Mouse (Mus musculus): ENCODE data around the gene Stk32b. TPM values are rescaled to one million over a fixed set of nuclear protein-coding genes. Genes with fewer than 3 reads are reported as not detected.

Gene Stk32b
- polyA plus RNA-seq, 1 experiment from 2014 or later, result 3.8 TPM

GRCm38 (mm10) chr5:37554231-37554630 lies 162.7 kb downstream of the Stk32b start:
- no peaks in the 10 kb centered on the region for H3K9me3 ChIP-seq (ENCODE audit: low read length)
- no peak overlapping the region for H3K4me3 ChIP-seq (ENCODE audit: low read length)
- no peaks in the 10 kb centered on the region for H3K27me3 ChIP-seq (ENCODE audit: insufficient read depth, low read length)
- H3K27ac ChIP-seq (ENCODE audit: low read length), result no peak overlapping the region
- H3K4me2 ChIP-seq (replicated peaks; ENCODE audit: low read depth, low read length), result no peak overlapping the region
- no peaks in the 10 kb centered on the region for H3K4me1 ChIP-seq (ENCODE audit: insufficient read depth, low read length)
- H3K9ac ChIP-seq (replicated peaks; ENCODE audit: low read length), result no peak overlapping the region
- no peak for ATAC-seq (ENCODE audit: low FRiP score, low TSS enrichment)
- WGBS, result 87% methylated on average over 4 of the region's 4 CpGs
- no peaks in the 10 kb centered on the region for H3K36me3 ChIP-seq (ENCODE audit: insufficient read depth, low read length)

- Histone ChIP-seq H3K4me2 (replicated peaks; ENCODE audit: low read depth, low read length) (no peak overlapping the region), H3K27me3 (ENCODE audit: insufficient read depth, low read length) (no peaks in the 10 kb centered on the region), H3K9ac (replicated peaks; ENCODE audit: low read length) (no peak overlapping the region), H3K9me3 (ENCODE audit: low read length) (no peaks in the 10 kb centered on the region), H3K27ac (ENCODE audit: low read length) (no peak overlapping the region), H3K4me1 (ENCODE audit: insufficient read depth, low read length) (no peaks in the 10 kb centered on the region), H3K36me3 (ENCODE audit: insufficient read depth, low read length) (no peaks in the 10 kb centered on the region), H3K4me3 (ENCODE audit: low read length) (no peak overlapping the region)
- WGBS, result 77% methylated on average over 5 of the region's 5 CpGs
- no peak for ATAC-seq (ENCODE audit: low FRiP score, low TSS enrichment)
Measured at GRCm38 (mm10) chr5:37551649-37552048, 165.3 kb downstream of the Stk32b start.

GRCm38 (mm10) chr5:37535726-37536293 lies 181.2 kb downstream of the Stk32b start:
- Histone ChIP-seq H3K27me3 (ENCODE audit: insufficient read depth, low read length) (no peaks in the 10 kb centered on the region), H3K4me2 (replicated peaks; ENCODE audit: low read depth, low read length) (no peak overlapping the region), H3K4me3 (ENCODE audit: low read length) (no peak overlapping the region), H3K36me3 (ENCODE audit: insufficient read depth, low read length) (no peaks in the 10 kb centered on the region), H3K9ac (replicated peaks; ENCODE audit: low read length) (no peak overlapping the region), H3K9me3 (ENCODE audit: low read length) (no peaks in the 10 kb centered on the region), H3K4me1 (ENCODE audit: insufficient read depth, low read length) (no peaks in the 10 kb centered on the region), H3K27ac (ENCODE audit: low read length) (no peak overlapping the region)
- 91% methylated on average over 4 of the region's 4 CpGs for WGBS
- ATAC-seq (ENCODE audit: low FRiP score, low TSS enrichment), result no peak

- H3K36me3 ChIP-seq (ENCODE audit: insufficient read depth, low read length), result no peaks in the 10 kb centered on the region
- H3K9ac ChIP-seq (replicated peaks; ENCODE audit: low read length), result no peak overlapping the region
- H3K4me1 ChIP-seq (ENCODE audit: insufficient read depth, low read length), result no peaks in the 10 kb centered on the region
- no peaks in the 10 kb centered on the region for H3K27me3 ChIP-seq (ENCODE audit: insufficient read depth, low read length)
- 81% methylated on average over 5 of the region's 5 CpGs for WGBS
- no peaks in the 10 kb centered on the region for H3K9me3 ChIP-seq (ENCODE audit: low read length)
- no peak overlapping the region for H3K27ac ChIP-seq (ENCODE audit: low read length)
- H3K4me2 ChIP-seq (replicated peaks; ENCODE audit: low read depth, low read length), result no peak overlapping the region
- no peak for ATAC-seq (ENCODE audit: low FRiP score, low TSS enrichment)
- no peak overlapping the region for H3K4me3 ChIP-seq (ENCODE audit: low read length)
Measured at GRCm38 (mm10) chr5:37535227-37535626, 181.7 kb downstream of the Stk32b start.

GRCm38 (mm10) chr5:37525363-37525762 lies 191.6 kb downstream of the Stk32b start:
- no peak overlapping the region for H3K4me2 ChIP-seq (replicated peaks; ENCODE audit: low read depth, low read length)
- no peaks in the 10 kb centered on the region for H3K4me1 ChIP-seq (ENCODE audit: insufficient read depth, low read length)
- H3K4me3 ChIP-seq (ENCODE audit: low read length), result no peak overlapping the region
- H3K9ac ChIP-seq (replicated peaks; ENCODE audit: low read length), result no peak overlapping the region
- no peak for ATAC-seq (ENCODE audit: low FRiP score, low TSS enrichment)
- H3K27me3 ChIP-seq (ENCODE audit: insufficient read depth, low read length), result no peaks in the 10 kb centered on the region
- no peak overlapping the region for H3K27ac ChIP-seq (ENCODE audit: low read length)
- no peaks in the 10 kb centered on the region for H3K36me3 ChIP-seq (ENCODE audit: insufficient read depth, low read length)
- no peaks in the 10 kb centered on the region for H3K9me3 ChIP-seq (ENCODE audit: low read length)
- 41% methylated on average over 5 of the region's 5 CpGs for WGBS

- no peak for ATAC-seq (ENCODE audit: low FRiP score, low TSS enrichment)
- H3K27me3 ChIP-seq (ENCODE audit: insufficient read depth, low read length), result no peaks in the 10 kb centered on the region
- H3K9me3 ChIP-seq (ENCODE audit: low read length), result 0 out of 2 replicates have a peak, but pooled peaks cover 3% of the 10 kb centered on the region
- H3K4me2 ChIP-seq (replicated peaks; ENCODE audit: low read depth, low read length), result no peak overlapping the region
- H3K27ac ChIP-seq (ENCODE audit: low read length), result no peak overlapping the region
- H3K4me1 ChIP-seq (ENCODE audit: insufficient read depth, low read length), result no peaks in the 10 kb centered on the region
- no peak overlapping the region for H3K4me3 ChIP-seq (ENCODE audit: low read length)
- no peaks in the 10 kb centered on the region for H3K36me3 ChIP-seq (ENCODE audit: insufficient read depth, low read length)
- WGBS, result 67% methylated on average over 3 of the region's 3 CpGs
- no peak overlapping the region for H3K9ac ChIP-seq (replicated peaks; ENCODE audit: low read length)
Measured at GRCm38 (mm10) chr5:37520441-37520840, 196.5 kb downstream of the Stk32b start.

GRCm38 (mm10) chr5:37512479-37512878 lies 204.5 kb downstream of the Stk32b start:
- H3K9ac ChIP-seq (replicated peaks; ENCODE audit: low read length), result no peak overlapping the region
- H3K4me2 ChIP-seq (replicated peaks; ENCODE audit: low read depth, low read length), result no peak overlapping the region
- no peak overlapping the region for H3K4me3 ChIP-seq (ENCODE audit: low read length)
- no peak for ATAC-seq (ENCODE audit: low FRiP score, low TSS enrichment)
- H3K27me3 ChIP-seq (ENCODE audit: insufficient read depth, low read length), result no peaks in the 10 kb centered on the region
- H3K9me3 ChIP-seq (ENCODE audit: low read length), result 0 out of 2 replicates have a peak, but pooled peaks cover 3% of the 10 kb centered on the region
- H3K36me3 ChIP-seq (ENCODE audit: insufficient read depth, low read length), result no peaks in the 10 kb centered on the region
- no peak overlapping the region for H3K27ac ChIP-seq (ENCODE audit: low read length)
- 30% methylated on average over 2 of the region's 2 CpGs for WGBS
- H3K4me1 ChIP-seq (ENCODE audit: insufficient read depth, low read length), result no peaks in the 10 kb centered on the region

GRCm38 (mm10) chr5:37506880-37507519 lies 210.0 kb downstream of the Stk32b start:
- ATAC-seq (ENCODE audit: low FRiP score, low TSS enrichment), result no peak

GRCm38 (mm10) chr5:37494984-37495476 lies 221.9 kb downstream of the Stk32b start:
- Histone ChIP-seq H3K9me3 (ENCODE audit: low read length) (no peaks in the 10 kb centered on the region), H3K4me2 (replicated peaks; ENCODE audit: low read depth, low read length) (no peak overlapping the region), H3K4me3 (ENCODE audit: low read length) (no peak overlapping the region), H3K36me3 (ENCODE audit: insufficient read depth, low read length) (no peaks in the 10 kb centered on the region), H3K27ac (ENCODE audit: low read length) (no peak overlapping the region), H3K27me3 (ENCODE audit: insufficient read depth, low read length) (no peaks in the 10 kb centered on the region), H3K4me1 (ENCODE audit: insufficient read depth, low read length) (no peaks in the 10 kb centered on the region), H3K9ac (replicated peaks; ENCODE audit: low read length) (no peak overlapping the region)
- 82% methylated on average over 3 of the region's 3 CpGs for WGBS
- ATAC-seq (ENCODE audit: low FRiP score, low TSS enrichment), result no peak

More at GRCm38 (mm10) chr5:37506880-37507519, 210.0 kb downstream of the Stk32b start:
- H3K4me1 ChIP-seq (ENCODE audit: insufficient read depth, low read length), result no peaks in the 10 kb centered on the region
- no peak overlapping the region for H3K4me3 ChIP-seq (ENCODE audit: low read length)
- 43% methylated on average over 12 of the region's 12 CpGs for WGBS
- H3K27ac ChIP-seq (ENCODE audit: low read length), result no peak overlapping the region
- H3K9me3 ChIP-seq (ENCODE audit: low read length), result no peaks in the 10 kb centered on the region
- no peak overlapping the region for H3K9ac ChIP-seq (replicated peaks; ENCODE audit: low read length)
- no peaks in the 10 kb centered on the region for H3K36me3 ChIP-seq (ENCODE audit: insufficient read depth, low read length)
- no peak overlapping the region for H3K4me2 ChIP-seq (replicated peaks; ENCODE audit: low read depth, low read length)
- H3K27me3 ChIP-seq (ENCODE audit: insufficient read depth, low read length), result no peaks in the 10 kb centered on the region

- Histone ChIP-seq H3K4me2 (replicated peaks; ENCODE audit: low read depth, low read length) (no peak overlapping the region), H3K27ac (ENCODE audit: low read length) (no peak overlapping the region), H3K36me3 (ENCODE audit: insufficient read depth, low read length) (no peaks in the 10 kb centered on the region), H3K4me3 (ENCODE audit: low read length) (no peak overlapping the region), H3K9me3 (ENCODE audit: low read length) (no peaks in the 10 kb centered on the region), H3K9ac (replicated peaks; ENCODE audit: low read length) (no peak overlapping the region), H3K27me3 (ENCODE audit: insufficient read depth, low read length) (no peaks in the 10 kb centered on the region), H3K4me1 (ENCODE audit: insufficient read depth, low read length) (no peaks in the 10 kb centered on the region)
- no peak; the same call in 1 of the 2 replicates for ATAC-seq (ENCODE audit: low FRiP score, low TSS enrichment)
- WGBS, result 52% methylated on average over 3 of the region's 3 CpGs
Measured at GRCm38 (mm10) chr5:37472025-37472608, 244.9 kb downstream of the Stk32b start.

All from kidney, embryonic 16.5 days (tissue).